Mouse (Mus musculus): Measurements from ENCODE around the gene Olfr644.

Olfr644 gene

GRCm38 (mm10) chr7:104071769-104072168 lies at the start of gene Olfr644:
Olfr644 (minus strand) TSS chr7:104071869.
- no peak for DNase-seq (ENCODE audit: low spot score)

- no peak for DNase-seq (ENCODE audit: low spot score)
Measured at GRCm38 (mm10) chr7:104104757-104104972, 33.0 kb upstream of the Olfr644 start, which contains the start of gene Olfr646. Olfr646 (plus strand) TSS chr7:104104873.

DNA sequence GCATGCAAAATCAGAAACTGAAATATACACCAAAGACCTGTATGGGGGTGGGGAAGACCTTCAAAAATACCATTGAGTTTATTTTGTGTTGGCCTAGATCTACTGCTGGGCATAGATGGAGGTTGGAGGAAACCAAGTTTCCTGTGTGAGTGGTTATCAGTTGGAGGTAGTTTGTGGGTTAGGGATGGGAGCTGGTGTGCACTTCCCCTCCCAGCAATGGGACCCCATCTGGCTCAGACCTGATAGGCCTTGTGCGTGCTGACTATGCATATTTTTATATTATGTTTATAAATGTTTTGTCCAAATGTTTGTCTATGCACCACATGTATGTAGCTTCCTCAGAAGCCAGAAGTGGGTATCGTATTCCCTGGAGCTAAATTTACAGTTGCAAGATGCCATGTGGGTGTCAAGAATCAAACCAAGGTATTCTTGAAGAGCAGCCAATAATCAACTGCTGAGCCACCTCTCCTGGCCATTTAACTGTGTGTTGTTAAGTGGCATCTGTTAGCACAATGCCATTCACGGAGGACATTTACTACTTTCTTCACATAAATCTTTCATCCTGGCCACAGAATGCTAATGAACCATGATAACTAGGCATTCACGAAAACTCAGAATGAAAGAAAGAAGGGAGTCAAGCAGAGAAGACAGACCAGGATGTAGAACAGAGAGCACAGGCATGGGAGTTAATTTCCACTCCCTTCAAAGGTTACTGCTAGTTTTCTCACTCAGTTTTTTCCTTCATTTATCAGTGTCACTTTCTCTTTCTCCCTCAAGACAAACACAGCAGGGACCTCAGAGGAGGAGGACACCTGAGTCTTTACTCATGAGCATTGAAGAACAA lies 32.5 kb upstream of the Olfr644 start:
- no peak for DNase-seq (ENCODE audit: low spot score)

GRCm38 (mm10) chr7:104085365-104085764 lies 13.7 kb upstream of the Olfr644 start, which contains the start of gene Olfr645:
Olfr645 (minus strand) TSS chr7:104085465.
- no peak for DNase-seq (ENCODE audit: low spot score)

DNA sequence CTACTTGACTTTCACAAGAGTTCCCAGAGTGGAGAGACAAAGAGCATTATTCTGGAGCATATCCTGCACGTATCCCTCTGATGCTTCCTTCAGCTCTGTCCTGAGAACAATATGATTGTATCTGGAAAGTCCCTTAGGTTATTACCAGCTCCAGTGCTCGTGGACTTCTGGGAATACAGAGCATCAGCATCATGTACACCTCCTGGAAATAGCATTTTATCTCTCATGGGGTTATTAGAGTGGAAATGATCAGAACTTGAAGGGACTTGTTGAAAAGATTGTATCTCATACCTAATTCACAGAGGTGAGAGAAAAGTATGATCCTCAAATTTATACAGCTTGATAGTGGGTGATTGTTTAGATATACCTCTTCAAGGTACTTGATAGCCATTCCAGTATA lies 10.3 kb downstream of the Olfr644 start, which contains the start of gene 4930516K23Rik:
TSS of gene 4930516K23Rik (minus strand) at position 101 of the 400 bp plus-strand sequence.
- DNase-seq (ENCODE audit: low spot score), result no peak

DNA sequence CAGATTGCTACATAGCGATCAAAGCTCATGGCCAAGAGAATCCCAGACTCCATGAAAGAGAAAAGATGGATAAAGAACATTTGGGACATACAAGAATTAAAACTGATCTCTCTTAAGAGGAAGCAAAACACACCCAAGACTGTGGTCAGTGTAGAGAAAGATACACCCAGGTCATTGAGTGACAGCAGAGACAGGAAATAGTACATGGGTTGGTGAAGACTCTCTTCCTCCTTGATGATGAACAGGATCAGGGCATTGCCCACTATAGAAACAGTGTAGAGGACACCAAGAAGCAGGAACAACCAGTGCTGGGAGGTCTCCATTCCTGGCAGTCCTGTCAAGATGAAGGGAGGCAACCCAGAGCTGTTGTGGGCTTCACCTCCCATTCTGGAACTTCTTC lies 12.5 kb downstream of the Olfr644 start:
- no peak for DNase-seq (ENCODE audit: low spot score)

DNA sequence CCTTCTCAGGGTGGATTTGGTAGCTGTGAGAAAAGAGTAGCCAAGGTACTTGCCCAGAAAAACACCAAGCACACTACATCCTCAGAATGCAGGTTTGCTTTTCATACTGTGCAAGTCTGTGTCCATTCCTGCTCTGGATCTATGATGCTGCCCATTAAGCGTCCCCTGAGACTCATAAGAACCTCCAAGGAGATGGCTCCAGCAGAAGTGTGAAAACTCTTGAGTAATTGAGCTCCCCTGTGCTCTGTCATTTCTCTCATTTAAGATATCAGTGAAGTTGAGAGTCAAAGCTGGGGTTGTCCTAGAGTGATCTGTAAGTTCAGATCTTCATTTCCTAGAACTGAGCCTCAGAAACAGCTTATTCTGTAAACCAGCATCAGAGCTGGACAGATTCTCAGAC lies 19.1 kb downstream of the Olfr644 start, which contains the start of gene Olfr642:
TSS of gene Olfr642 (minus strand) at position 101 of the 400 bp plus-strand sequence.
- DNase-seq (ENCODE audit: low spot score), result no peak

DNA sequence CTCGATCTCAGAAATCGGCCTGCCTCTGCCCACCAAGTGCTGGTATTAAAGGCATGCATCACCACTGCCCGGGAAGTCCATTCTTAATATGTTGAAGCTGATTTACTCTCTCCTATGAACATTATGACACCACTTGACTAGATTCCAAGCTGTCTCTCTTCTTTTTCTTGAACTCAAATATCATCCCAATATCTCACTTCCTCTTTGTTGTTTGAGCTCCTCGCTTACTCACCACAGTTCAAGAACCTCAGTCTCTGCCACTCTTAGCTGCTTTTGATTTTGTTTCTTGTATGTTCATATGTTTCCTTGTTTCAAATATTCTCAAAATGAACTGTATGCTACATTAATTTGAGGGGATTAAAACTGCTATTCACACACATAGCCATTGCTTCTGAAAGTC lies 20.9 kb downstream of the Olfr644 start:
- DNase-seq (ENCODE audit: low spot score), result no peak

- DNase-seq (ENCODE audit: low spot score), result no peak
Measured at GRCm38 (mm10) chr7:104035145-104035544, 36.5 kb downstream of the Olfr644 start, which contains the start of gene Olfr641. Olfr641 (plus strand) TSS chr7:104035445.

GRCm38 (mm10) chr7:104026978-104027377 lies 44.7 kb downstream of the Olfr644 start:
- no peak for DNase-seq (ENCODE audit: low spot score)

DNA sequence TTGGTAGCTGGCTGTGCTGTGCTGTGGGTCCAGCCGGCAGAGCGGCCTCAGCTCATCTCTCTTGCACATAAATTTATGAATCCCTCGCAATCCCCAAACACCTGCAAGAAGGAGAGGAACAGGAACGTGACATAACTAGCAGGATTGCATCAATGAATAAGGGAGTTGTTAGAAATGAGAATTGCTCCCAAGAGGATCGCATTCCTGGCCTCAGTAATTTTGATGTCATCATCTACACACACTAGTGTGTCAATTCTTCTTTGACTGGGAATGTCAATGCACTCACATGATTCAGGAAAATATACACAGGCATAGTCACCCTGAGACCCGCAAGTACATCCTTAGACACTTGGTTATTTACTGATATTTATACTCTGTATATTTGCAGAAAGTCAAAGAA lies 46.2 kb downstream of the Olfr644 start, which contains the start of gene Olfr640:
TSS of gene Olfr640 (minus strand) at position 101 of the 400 bp plus-strand sequence.
- DNase-seq (ENCODE audit: low spot score), result no peak

GRCm38 (mm10) chr7:104021651-104022050 lies 50.0 kb downstream of the Olfr644 start:
- no peak for DNase-seq (ENCODE audit: low spot score)

- DNase-seq (ENCODE audit: low spot score), result no peak
Measured at GRCm38 (mm10) chr7:104018953-104019352, 52.7 kb downstream of the Olfr644 start.

GRCm38 (mm10) chr7:104017203-104017602 lies 54.5 kb downstream of the Olfr644 start, which contains the start of gene Olfr639:
Olfr639 (minus strand) TSS chr7:104017303.
- DNase-seq (ENCODE audit: low spot score), result no peak

All from testis, postnatal 14 days (tissue).